Mouse (Mus musculus) layer of hippocampus, postnatal 36 days (tissue): Measurements from ENCODE around the gene Manbal. TPM values are rescaled to one million over a fixed set of nuclear protein-coding genes. Genes with fewer than 3 reads are reported as not detected.
"Not testable (repeated sequence)": the region's sequence is repeated elsewhere in the genome, so short reads cannot be mapped to it uniquely, and the experiment has no call there.

Source experiments
- DNase-seq, 2 experiments: peaks; one replicate each; pipeline ENCODE4 v3.0.0; 2022
- total RNA-seq, 2 experiments: library from RNA; stranded (reverse); gene quantifications; 2 replicates each; pipeline ENCODE4 v1.2.3; 2021

Gene Manbal
- total RNA-seq, 2 experiments from 2014 or later: 53.6 to 60.9 TPM

- no peak for DNase-seq
Observed at GRCm38 (mm10) chr2:157367991-157368390, 597 bp downstream of the Manbal start.

GRCm38 (mm10) chr2:157371696-157372095 is 4.3 kb downstream of the Manbal start:
- DNase-seq: no peak

GRCm38 (mm10) chr2:157373681-157374080 is 6.3 kb downstream of the Manbal start:
- no peak for DNase-seq

- no peak for DNase-seq
Observed at GRCm38 (mm10) chr2:157375051-157375450, 7.7 kb downstream of the Manbal start.

GRCm38 (mm10) chr2:157375794-157376757 is 8.7 kb downstream of the Manbal start:
- no peak for DNase-seq

GRCm38 (mm10) chr2:157376995-157377394 is 9.6 kb downstream of the Manbal start:
- DNase-seq: no peak

GRCm38 (mm10) chr2:157384836-157385235 is 17.4 kb downstream of the Manbal start:
- no peak for DNase-seq

GRCm38 (mm10) chr2:157388901-157389590 is 21.7 kb downstream of the Manbal start:
- not testable (repeated sequence) for DNase-seq

- DNase-seq: no peak
Observed at GRCm38 (mm10) chr2:157389591-157389921, 22.2 kb downstream of the Manbal start.

- DNase-seq: no peak
Observed at GRCm38 (mm10) chr2:157392331-157392730, 24.9 kb downstream of the Manbal start.

GRCm38 (mm10) chr2:157393549-157393948 is 26.2 kb downstream of the Manbal start:
- DNase-seq: no peak

- DNase-seq: no peak
Observed at GRCm38 (mm10) chr2:157394868-157395267, 27.5 kb downstream of the Manbal start.

- DNase-seq: no peak
Observed at GRCm38 (mm10) chr2:157395371-157395770, 28.0 kb downstream of the Manbal start.

GRCm38 (mm10) chr2:157395960-157396359 is 28.6 kb downstream of the Manbal start:
- no peak for DNase-seq

- no peak for DNase-seq
Observed at GRCm38 (mm10) chr2:157397376-157397775, 30.0 kb downstream of the Manbal start.

GRCm38 (mm10) chr2:157398539-157398938 is 31.1 kb downstream of the Manbal start:
- no peak for DNase-seq

GRCm38 (mm10) chr2:157399797-157400196 is 32.4 kb downstream of the Manbal start:
- DNase-seq: no peak

- no peak for DNase-seq
Observed at GRCm38 (mm10) chr2:157400491-157400890, 33.1 kb downstream of the Manbal start.

GRCm38 (mm10) chr2:157401261-157401660 is 33.9 kb downstream of the Manbal start:
- no peak for DNase-seq

GRCm38 (mm10) chr2:157407596-157407995 is 40.2 kb downstream of the Manbal start:
- no peak for DNase-seq

GRCm38 (mm10) chr2:157409793-157410533 is 42.6 kb downstream of the Manbal start:
- DNase-seq: peak; percentile 78 to 82

GRCm38 (mm10) chr2:157411151-157411693 is 43.8 kb downstream of the Manbal start:
- DNase-seq: no peak

- DNase-seq: no peak
Observed at GRCm38 (mm10) chr2:157412497-157412896, 45.1 kb downstream of the Manbal start.
